Mouse (Mus musculus) limb, embryonic 14.5 days (tissue): ENCODE measurements at regions not wholly inside any gene's neighbourhood (a gene's known extent, or its start where the extent isn't known, plus 50 kb on each side); places are given as distances from the start of the nearest gene placed in this dataset.

Experiments used
- ATAC-seq: fragments of 200-750 bp; cut with Nextera tagmentation; 2 replicates; pipeline ENCODE4 v1.8.0; 2017; ENCODE audit warnings: low read depth, moderate number of reproducible peaks, moderate TSS enrichment; ENCODE audit not compliant: low FRiP score
- DNase-seq: peaks from one replicate; pipeline ENCODE4 v3.0.0-alpha.2; 2015; ENCODE audit warnings: low spot score
- H3K27ac ChIP-seq: fragments of 300-500 bp; sonication (generic); replicated peaks from 2 replicates; pipeline ENCODE4 v1.5.1; 2014; ENCODE audit warnings: low read depth, mild to moderate bottlenecking, low read length, moderate library complexity, mixed read lengths
- H3K27me3 ChIP-seq: fragments of 300-500 bp; sonication (generic); 2 replicates; pipeline ENCODE4 v1.6.1; 2014; ENCODE audit warnings: low read length, mixed read lengths; ENCODE audit not compliant: control insufficient read depth, insufficient read depth
- H3K36me3 ChIP-seq: fragments of 300-500 bp; sonication (generic); 2 replicates; pipeline ENCODE4 v1.6.1; 2014; ENCODE audit warnings: mild to moderate bottlenecking, low read length, moderate library complexity, mixed read lengths; ENCODE audit not compliant: control insufficient read depth, insufficient read depth
- H3K4me1 ChIP-seq: fragments of 300-500 bp; sonication (generic); 2 replicates; pipeline ENCODE4 v1.6.1; 2014; ENCODE audit warnings: antibody characterized with exemption, low read length, mixed read lengths; ENCODE audit not compliant: control insufficient read depth, insufficient read depth
- H3K4me2 ChIP-seq: fragments of 300-500 bp; sonication (generic); replicated peaks from 2 replicates; pipeline ENCODE4 v1.6.1; 2014; ENCODE audit warnings: low read depth, mild to moderate bottlenecking, low read length, moderate library complexity; ENCODE audit not compliant: severe bottlenecking
- H3K4me3 ChIP-seq: fragments of 300-500 bp; sonication (generic); replicated peaks from 2 replicates; pipeline ENCODE4 v1.5.1; 2014; ENCODE audit warnings: low read length
- H3K9ac ChIP-seq: fragments of 300-500 bp; sonication (generic); 2 replicates; pipeline ENCODE4 v1.6.1; 2014; ENCODE audit warnings: mild to moderate bottlenecking, low read depth, low read length, moderate library complexity; ENCODE audit not compliant: severe bottlenecking
- H3K9me3 ChIP-seq: fragments of 300-500 bp; sonication (generic); 2 replicates; pipeline ENCODE4 v1.6.1; 2016; ENCODE audit warnings: low read length; ENCODE audit not compliant: control insufficient read depth
- POLR2A ChIP-seq: fragments of 200-500 bp; IDR thresholded peaks from 2 replicates; pipeline ENCODE4 v1.8.0; 2012; ENCODE audit warnings: inconsistent platforms, mild to moderate bottlenecking, moderate library complexity, borderline replicate concordance; ENCODE audit not compliant: insufficient read depth, insufficient read length; ENCODE audit errors: extremely low read depth
- WGBS: fragments of 180-500 bp; shearing (Covaris S2); extraction: QIAGEN DNeasy Blood & Tissue Kit; methylation state at CpG from one replicate; pipeline ENCODE4 v1.1.7; 2014; 5-methylcytosine and 5-hydroxymethylcytosine counted together

DNA sequence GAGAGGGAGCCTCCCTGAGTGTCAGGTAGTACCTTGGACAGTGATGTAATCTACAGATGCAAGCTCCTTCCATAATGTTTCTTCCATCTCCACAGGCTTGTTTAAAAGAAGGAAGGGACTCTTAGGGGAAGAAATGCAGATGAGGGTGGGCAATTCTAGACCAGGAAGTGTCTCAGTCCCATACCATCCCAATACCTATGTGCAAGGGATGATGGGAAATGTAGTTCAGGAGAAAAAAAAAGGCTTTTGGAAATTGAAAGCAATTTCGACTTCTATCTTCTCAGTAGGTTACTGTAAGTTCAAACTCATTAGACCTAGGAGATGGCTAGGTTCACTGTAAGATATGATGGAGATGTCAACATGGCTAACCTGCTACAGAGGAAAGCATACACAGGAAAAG, 68.3 kb downstream of the Cd83 start:
- no peaks in the 10 kb centered on the region for H3K36me3 ChIP-seq
- H3K9ac ChIP-seq, result no peak overlapping the region
- H3K4me2 ChIP-seq, result no peak overlapping the region
- ATAC-seq (no peak), DNase-seq (no peak)
- H3K4me1 ChIP-seq, result 0 out of 2 replicates have a peak, but pooled peaks cover under 1% of the 10 kb centered on the region
- no peaks in the 10 kb centered on the region for H3K27me3 ChIP-seq
- TF ChIP-seq POLR2A, result no peak
- no peak overlapping the region for H3K27ac ChIP-seq
- WGBS, result 55% methylated on average over 1 of the region's 1 CpGs
- H3K4me3 ChIP-seq, result no peak overlapping the region
- H3K9me3 ChIP-seq, result no peaks in the 10 kb centered on the region

DNA sequence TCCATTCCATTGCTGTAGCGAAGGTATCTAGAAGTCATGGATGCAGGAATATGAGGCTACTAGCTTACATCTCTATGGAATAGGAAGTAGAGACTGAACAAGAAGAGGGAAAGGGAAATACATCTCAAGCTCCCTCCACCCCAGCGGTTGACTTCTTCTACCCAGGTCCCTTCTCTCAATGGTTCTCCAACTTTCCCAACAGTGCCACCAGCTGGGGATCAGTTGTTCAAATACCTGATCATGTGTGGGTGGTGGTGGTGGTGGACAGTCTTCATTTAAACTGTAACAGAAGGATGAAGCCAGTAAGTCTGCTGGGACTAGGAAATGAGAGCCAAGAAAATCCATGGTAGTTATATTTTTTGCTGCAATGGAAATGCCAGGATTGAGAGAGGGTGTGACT, 70.4 kb downstream of the Cd83 start:
- Histone ChIP-seq H3K9ac (no peak overlapping the region), H3K36me3 (no peaks in the 10 kb centered on the region), H3K4me1 (no peaks in the 10 kb centered on the region), H3K27me3 (no peaks in the 10 kb centered on the region), H3K9me3 (no peaks in the 10 kb centered on the region), H3K27ac (no peak overlapping the region), H3K4me2 (no peak overlapping the region), H3K4me3 (no peak overlapping the region)
- no peak for TF ChIP-seq POLR2A
- 92% methylated on average over 2 of the region's 2 CpGs for WGBS
- ATAC-seq (no peak), DNase-seq (no peak)

DNA sequence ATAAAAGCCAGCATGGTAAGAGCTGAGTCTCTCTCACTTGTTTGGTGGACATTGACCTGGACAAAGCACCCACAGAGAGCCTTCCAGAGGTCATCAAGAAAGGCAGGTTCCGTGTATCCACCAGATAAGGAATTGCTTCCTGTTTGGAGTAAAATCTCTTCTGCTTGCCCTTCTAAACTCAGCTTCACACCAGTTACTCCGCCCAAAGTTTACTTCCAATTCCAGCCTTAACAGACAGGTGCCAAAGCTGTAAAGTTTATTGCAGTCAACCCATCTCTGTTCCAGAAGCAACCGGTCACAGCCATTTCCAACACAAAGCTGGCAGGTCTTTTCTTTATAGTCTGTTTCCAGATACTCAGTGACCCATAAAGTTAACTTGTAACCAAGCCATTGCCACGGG, 76.4 kb downstream of the Cd83 start:
- Histone ChIP-seq H3K36me3 (no peaks in the 10 kb centered on the region), H3K27me3 (no peaks in the 10 kb centered on the region), H3K9ac (no peak overlapping the region), H3K4me2 (no peak overlapping the region), H3K4me1 (peaks cover 35% of the 10 kb centered on the region), H3K4me3 (no peak overlapping the region), H3K27ac (no peak overlapping the region), H3K9me3 (no peaks in the 10 kb centered on the region)
- 27% methylated on average over 4 of the region's 4 CpGs for WGBS
- ATAC-seq (no peak), DNase-seq (no peak)
- no peak for TF ChIP-seq POLR2A

DNA sequence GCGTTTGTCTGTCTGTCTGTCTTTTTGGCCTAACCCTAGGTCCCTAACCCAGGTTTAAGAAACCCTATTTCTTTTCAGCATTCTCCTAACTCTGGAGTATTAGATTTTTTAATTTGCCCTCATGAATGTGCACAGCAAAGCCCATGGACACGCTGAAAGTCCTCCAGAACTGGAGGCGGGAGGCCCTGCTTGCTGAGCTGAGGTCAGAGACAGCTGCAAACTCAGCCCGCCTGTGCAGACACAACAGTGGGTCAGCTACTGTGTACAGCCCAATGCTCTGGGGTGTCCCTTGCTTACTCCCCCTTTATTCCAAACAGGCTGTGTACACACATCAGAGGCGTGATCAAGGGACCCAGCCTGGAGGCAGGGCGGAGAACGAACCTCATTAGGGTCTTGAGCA, 76.8 kb downstream of the Cd83 start:
- TF ChIP-seq POLR2A, result no peak
- peaks cover 35% of the 10 kb centered on the region for H3K4me1 ChIP-seq
- H3K27ac ChIP-seq, result no peak overlapping the region
- ATAC-seq (no peak), DNase-seq (no peak)
- no peaks in the 10 kb centered on the region for H3K9me3 ChIP-seq
- H3K4me2 ChIP-seq, result no peak overlapping the region
- no peak overlapping the region for H3K4me3 ChIP-seq
- no peaks in the 10 kb centered on the region for H3K36me3 ChIP-seq
- no peak overlapping the region for H3K9ac ChIP-seq
- 57% methylated on average over 7 of the region's 7 CpGs for WGBS
- H3K27me3 ChIP-seq, result no peaks in the 10 kb centered on the region

GRCm38 (mm10) chr13:43862056-43862455, 77.5 kb downstream of the Cd83 start:
- Histone ChIP-seq H3K9me3 (no peaks in the 10 kb centered on the region), H3K27ac (no peak overlapping the region), H3K4me1 (peaks cover 35% of the 10 kb centered on the region), H3K27me3 (no peaks in the 10 kb centered on the region), H3K36me3 (no peaks in the 10 kb centered on the region), H3K9ac (no peak overlapping the region), H3K4me2 (no peak overlapping the region), H3K4me3 (no peak overlapping the region)
- no peak for TF ChIP-seq POLR2A
- ATAC-seq, result no peak
- 33% methylated on average over 5 of the region's 5 CpGs for WGBS
- DNase-seq, result no peak

DNA sequence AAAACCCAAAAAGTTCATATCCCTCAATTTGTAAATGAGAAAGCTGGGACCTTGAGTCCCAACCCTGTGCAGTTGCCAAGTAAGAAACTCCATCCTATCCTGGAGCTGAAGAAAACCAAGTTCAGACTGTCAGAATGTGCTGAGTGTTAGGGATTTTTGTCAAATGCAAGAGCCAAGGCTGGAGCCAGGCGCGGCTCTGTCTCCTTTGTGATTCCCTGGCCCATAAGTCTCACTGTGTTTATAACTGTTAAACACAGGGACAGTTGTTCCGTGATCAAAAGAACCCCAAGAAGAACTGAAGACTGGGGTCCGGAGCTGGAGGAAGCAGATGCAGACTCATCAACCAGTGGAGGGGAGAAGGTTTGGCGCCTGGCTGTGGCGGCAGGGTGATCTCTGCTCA, 78.0 kb downstream of the Cd83 start:
- H3K27me3 ChIP-seq, result no peaks in the 10 kb centered on the region
- no peak for TF ChIP-seq POLR2A
- peaks cover 35% of the 10 kb centered on the region for H3K4me1 ChIP-seq
- ATAC-seq, result no peak
- H3K9ac ChIP-seq, result no peak overlapping the region
- H3K4me2 ChIP-seq, result no peak overlapping the region
- H3K27ac ChIP-seq, result 0 out of 2 replicates have a peak overlapping the region, but pooled peaks have one; percentile 1
- H3K36me3 ChIP-seq, result no peaks in the 10 kb centered on the region
- WGBS, result 37% methylated on average over 6 of the region's 6 CpGs
- DNase-seq, result no peak
- no peaks in the 10 kb centered on the region for H3K9me3 ChIP-seq
- H3K4me3 ChIP-seq, result no peak overlapping the region
